12 mouse cellular contexts compared by ENCODE assay signal in genomic region chr15:27803568-27804345, GRCm38 (mm10).
DNase-seq lines count a peak whose midpoint lies in the region; ATAC-seq and TF ChIP-seq lines count a peak whose summit lies in the region.
"Had no signal": no experiment of that assay in that cellular context is flagged by ENCODE, and none has a peak within 500 bp of the region (broad histone marks: within the 10 kb centered on the region; RNA-seq: fewer than 3 reads in every experiment).

No protein-coding gene starts in this region.

- H3K9me3 ChIP-seq in intestine, embryonic 16.5 days (ENCODE audit: control insufficient read depth, low read length): no peaks in the 10 kb centered on the region
- no peaks in the 10 kb centered on the region for H3K9me3 ChIP-seq in intestine, embryonic 15.5 days
- H3K9me3 ChIP-seq in ES-Bruce4 (replicated peaks; ENCODE audit: control insufficient read depth, insufficient read depth, low read length, poor library complexity, severe bottlenecking): no peaks in the 10 kb centered on the region
- no peaks in the 10 kb centered on the region for H3K9me3 ChIP-seq in embryonic facial prominence, embryonic 14.5 days (ENCODE audit: control insufficient read depth, low read length)
- no peaks in the 10 kb centered on the region for H3K9me3 ChIP-seq in limb, embryonic 15.5 days
- no peaks in the 10 kb centered on the region for H3K9me3 ChIP-seq in heart, embryonic 11.5 days (replicated peaks; ENCODE audit: control insufficient read depth, low read length)
- H3K9me3 ChIP-seq: liver, embryonic 15.5 days; midbrain, embryonic 12.5 days had no signal

- no peaks in the 10 kb centered on the region for H3K27me3 ChIP-seq in intestine, embryonic 16.5 days (replicated peaks; ENCODE audit: control insufficient read depth, insufficient read depth, low read length)
- H3K27me3 ChIP-seq in intestine, embryonic 15.5 days (replicated peaks): no peaks in the 10 kb centered on the region
- no peaks in the 10 kb centered on the region for H3K27me3 ChIP-seq in ES-Bruce4 (ENCODE audit: control insufficient read depth, insufficient read depth, low read length, poor library complexity, severe bottlenecking)
- H3K27me3 ChIP-seq in embryonic facial prominence, embryonic 14.5 days (replicated peaks; ENCODE audit: control insufficient read depth, insufficient read depth, low read length): no peaks in the 10 kb centered on the region
- H3K27me3 ChIP-seq in limb, embryonic 15.5 days: no peaks in the 10 kb centered on the region
- no peaks in the 10 kb centered on the region for H3K27me3 ChIP-seq in heart, embryonic 11.5 days (ENCODE audit: control insufficient read depth, insufficient read depth, low read length)
- H3K27me3 ChIP-seq: liver, embryonic 15.5 days had no signal

- 73% methylated on average over 18 of the region's 18 CpGs for WGBS in intestine, embryonic 16.5 days
- WGBS in intestine, embryonic 15.5 days: 73% methylated on average over 18 of the region's 18 CpGs
- 48% methylated on average over 18 of the region's 18 CpGs for WGBS in embryonic facial prominence, embryonic 14.5 days
- 55% methylated on average over 18 of the region's 18 CpGs for WGBS in limb, embryonic 15.5 days
- 75% methylated on average over 18 of the region's 18 CpGs for WGBS in heart, embryonic 11.5 days (ENCODE audit: insufficient replicate concordance)

- no peak overlapping the region for H3K4me3 ChIP-seq in intestine, embryonic 16.5 days (ENCODE audit: low read length)
- H3K4me3 ChIP-seq in intestine, embryonic 15.5 days (replicated peaks): no peak overlapping the region
- no peak overlapping the region for H3K4me3 ChIP-seq in ES-Bruce4 (ENCODE audit: low read depth, low read length)
- H3K4me3 ChIP-seq in embryonic facial prominence, embryonic 14.5 days (ENCODE audit: low read depth, low read length): no peak overlapping the region
- H3K4me3 ChIP-seq in limb, embryonic 15.5 days: no peak overlapping the region
- no peak overlapping the region for H3K4me3 ChIP-seq in heart, embryonic 11.5 days (ENCODE audit: low read depth, low read length)
- H3K4me3 ChIP-seq: erythroblast, embryonic 14.5 days; liver, embryonic 15.5 days; midbrain, embryonic 12.5 days had no signal

- no peak for TF ChIP-seq EP300 in ES-Bruce4 (IDR thresholded peaks at IDR 0.05; ENCODE audit: insufficient read depth, low read depth, low read length)

- no peak for TF ChIP-seq POLR2A in ES-Bruce4 (IDR thresholded peaks at IDR 0.05; ENCODE audit: insufficient read depth, low read length)

- peaks cover 25% of the 10 kb centered on the region for H3K4me1 ChIP-seq in intestine, embryonic 16.5 days (ENCODE audit: control insufficient read depth, insufficient read depth, low read length)
- H3K4me1 ChIP-seq in intestine, embryonic 15.5 days (replicated peaks): peaks cover 31% of the 10 kb centered on the region
- H3K4me1 ChIP-seq in ES-Bruce4 (ENCODE audit: control insufficient read depth, insufficient read depth, low read length): peaks cover 6% of the 10 kb centered on the region
- peaks cover 45% of the 10 kb centered on the region for H3K4me1 ChIP-seq in embryonic facial prominence, embryonic 14.5 days (ENCODE audit: control insufficient read depth, insufficient read depth, low read length)
- H3K4me1 ChIP-seq in limb, embryonic 15.5 days: peaks cover 66% of the 10 kb centered on the region
- peaks cover 39% of the 10 kb centered on the region for H3K4me1 ChIP-seq in heart, embryonic 11.5 days (ENCODE audit: control insufficient read depth, insufficient read depth, low read length)
- H3K4me1 ChIP-seq: liver, embryonic 15.5 days had no signal

- no peak overlapping the region for H3K4me2 ChIP-seq in intestine, embryonic 16.5 days (ENCODE audit: low read depth, low read length)
- H3K4me2 ChIP-seq in intestine, embryonic 15.5 days (replicated peaks): no peak overlapping the region
- H3K4me2 ChIP-seq in embryonic facial prominence, embryonic 14.5 days (ENCODE audit: low read depth, low read length): no peak overlapping the region
- H3K4me2 ChIP-seq in limb, embryonic 15.5 days: no peak overlapping the region
- H3K4me2 ChIP-seq in heart, embryonic 11.5 days: no peak overlapping the region
- H3K4me2 ChIP-seq: liver, embryonic 15.5 days; midbrain, embryonic 12.5 days had no signal

- no peak for DNase-seq in embryonic facial prominence, embryonic 14.5 days (ENCODE audit: low spot score)
- DNase-seq in ovary, postnatal 14 days (ENCODE audit: low spot score): no peak
- DNase-seq in kidney, adult 8-10 months: no peak
- DNase-seq: gastrocnemius, postnatal 14 days had no signal

- H3K9ac ChIP-seq in intestine, embryonic 16.5 days (ENCODE audit: low read depth, low read length): 0 out of 2 replicates have a peak overlapping the region, but pooled peaks have one; percentile 9
- no peak overlapping the region for H3K9ac ChIP-seq in intestine, embryonic 15.5 days
- H3K9ac ChIP-seq in ES-Bruce4 (ENCODE audit: low read depth, poor library complexity, severe bottlenecking): no peak overlapping the region
- H3K9ac ChIP-seq in embryonic facial prominence, embryonic 14.5 days (ENCODE audit: low read depth, low read length): no peak overlapping the region
- no peak overlapping the region for H3K9ac ChIP-seq in limb, embryonic 15.5 days
- no peak overlapping the region for H3K9ac ChIP-seq in heart, embryonic 11.5 days (ENCODE audit: low read depth, low read length)
- H3K9ac ChIP-seq: liver, embryonic 15.5 days; midbrain, embryonic 12.5 days had no signal

- ATAC-seq in intestine, embryonic 16.5 days: no peak
- ATAC-seq in intestine, embryonic 15.5 days: no peak
- ATAC-seq in embryonic facial prominence, embryonic 14.5 days (ENCODE audit: low read depth): 0 out of 2 replicates have a peak, but pooled peaks have one; percentile 20
- no peak for ATAC-seq in limb, embryonic 15.5 days (ENCODE audit: insufficient number of reproducible peaks, low FRiP score, low TSS enrichment, low read depth)
- ATAC-seq in heart, embryonic 11.5 days (replicated peaks; ENCODE audit: insufficient number of reproducible peaks, low FRiP score, low TSS enrichment): no peak

- TF ChIP-seq CTCF in ES-Bruce4 (IDR thresholded peaks at IDR 0.05; ENCODE audit: low read depth, low read length): no peak

- no peaks in the 10 kb centered on the region for H3K36me3 ChIP-seq in intestine, embryonic 16.5 days (ENCODE audit: control insufficient read depth, insufficient read depth, low read length)
- peaks cover 13% of the 10 kb centered on the region for H3K36me3 ChIP-seq in intestine, embryonic 15.5 days
- no peaks in the 10 kb centered on the region for H3K36me3 ChIP-seq in ES-Bruce4 (ENCODE audit: control insufficient read depth, insufficient read depth, low read length, poor library complexity, severe bottlenecking)
- H3K36me3 ChIP-seq in embryonic facial prominence, embryonic 14.5 days (ENCODE audit: control insufficient read depth, insufficient read depth, low read length): peaks cover 44% of the 10 kb centered on the region
- H3K36me3 ChIP-seq in limb, embryonic 15.5 days: peaks cover 40% of the 10 kb centered on the region
- H3K36me3 ChIP-seq in heart, embryonic 11.5 days (ENCODE audit: control insufficient read depth, insufficient read depth, low read length): peaks cover 8% of the 10 kb centered on the region

- no peak overlapping the region for H3K27ac ChIP-seq in intestine, embryonic 16.5 days (ENCODE audit: low read length)
- H3K27ac ChIP-seq in intestine, embryonic 15.5 days: no peak overlapping the region
- H3K27ac ChIP-seq in ES-Bruce4 (ENCODE audit: insufficient read depth, low read length): peak overlapping the region; percentile 27; the same call in 1 of the 2 replicates
- peak overlapping the region; percentile 63; the same call in 1 of the 2 replicates for H3K27ac ChIP-seq in embryonic facial prominence, embryonic 14.5 days (replicated peaks; ENCODE audit: low read depth, low read length)
- peak overlapping the region; percentile 80 for H3K27ac ChIP-seq in limb, embryonic 15.5 days
- no peak overlapping the region for H3K27ac ChIP-seq in heart, embryonic 11.5 days (ENCODE audit: low read depth, low read length)
- H3K27ac ChIP-seq: liver, embryonic 15.5 days had no signal

Comparison
In these comparisons a context has a peak if more than half of its experiments do, and no peak if none do; other contexts are left out.
1. H3K27ac ChIP-seq: peak in ES-Bruce4 (single experiment), embryonic facial prominence, embryonic 14.5 days (single experiment) and limb, embryonic 15.5 days (single experiment); none in intestine, embryonic 16.5 days (single experiment), intestine, embryonic 15.5 days (single experiment) and heart, embryonic 11.5 days (single experiment).